Mouse (Mus musculus) kidney, adult 2 months (tissue): ENCODE measurements around the gene Gnb5.

Source experiments
- CTCF ChIP-seq: fragments of 200-500 bp; conservative IDR thresholded peaks from 2 replicates; pipeline ENCODE4 v1.5.1; 2011; ENCODE audit warnings: low read depth, mild to moderate bottlenecking, control low read depth, low read length, moderate library complexity, mixed read lengths; ENCODE audit not compliant: insufficient read depth, insufficient read length
- POLR2A ChIP-seq: fragments of 200-500 bp; IDR thresholded peaks from one replicate; pipeline ENCODE4 v1.6.1; 2011; ENCODE audit warnings: low read depth, low read length, control low read depth

DNA sequence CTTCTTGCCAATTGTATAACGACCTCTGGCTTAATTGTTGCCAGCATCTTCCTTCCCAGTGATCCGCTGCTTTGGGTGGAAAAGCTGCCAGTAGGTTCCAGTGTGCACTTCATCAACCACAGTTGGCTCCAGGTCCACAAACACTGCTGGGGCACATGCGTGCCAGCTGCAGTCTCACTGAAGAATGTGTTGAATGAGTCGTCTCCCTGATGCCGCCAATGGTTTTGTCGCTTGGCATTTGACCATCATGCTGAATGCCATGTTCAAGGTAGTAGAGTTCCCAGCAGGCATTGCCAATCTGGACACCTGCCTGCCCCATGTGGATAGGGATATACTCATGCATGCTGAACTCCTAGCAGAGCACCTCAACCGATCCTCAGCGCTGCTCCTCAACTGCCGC lies 69.5 kb downstream of the Gnb5 start:
- no peak for TF ChIP-seq CTCF
- TF ChIP-seq POLR2A: no peak
